Comparison of ENCODE assay signal across 7 mouse cellular contexts in the genomic region with DNA sequence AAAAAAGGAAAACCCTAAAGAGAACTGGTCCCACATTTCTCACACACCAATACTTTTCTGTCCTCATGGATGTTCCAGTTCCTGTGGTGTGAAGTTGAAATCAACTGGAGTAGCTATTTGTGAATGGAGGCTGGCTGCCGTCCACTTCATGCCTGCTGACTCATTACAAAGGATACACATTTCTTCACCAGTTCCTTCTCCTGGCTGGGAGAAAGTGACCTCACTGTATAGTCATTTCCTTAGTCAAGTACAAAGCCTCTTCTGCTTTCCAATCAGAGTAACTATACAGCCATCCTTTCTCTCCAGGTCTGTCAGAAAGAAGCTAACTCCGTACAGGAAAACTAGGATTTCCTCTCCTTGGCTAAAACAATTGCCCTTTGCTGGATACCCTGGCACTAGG. TPM values are rescaled to one million over a fixed set of nuclear protein-coding genes. Genes with fewer than 3 reads are reported as not detected.
DNase-seq lines count a peak whose midpoint lies in the region; ATAC-seq lines count a peak whose summit lies in the region.

No protein-coding gene starts in this region.

- ATAC-seq in megakaryocyte progenitor cell, adult 5-6 weeks (replicated peaks; ENCODE audit: poor library complexity), result peak; percentile 79

- DNase-seq in 3134 (ENCODE audit: extremely low read depth, insufficient read length, low spot score) (peak; percentile 73), 3T3-L1 (ENCODE audit: low read depth, low spot score) (peak; percentile 97)
- DNase-seq in gastrocnemius, postnatal 10 days, result peak; percentile 42
- peak; percentile 62 for DNase-seq in kidney, adult 9 months
- no peak for DNase-seq in yolk sac, embryonic 10.5 days (ENCODE audit: low spot score)
- no peak for DNase-seq in cerebellum, adult 8-10 months

RNA-seq across cellular contexts. Expression of a gene that starts 19.3 kb away (rescaled TPM):
- total RNA-seq in gastrocnemius, postnatal 10 days (2021), result 10 to 100 TPM; 50.9 to 61.4 TPM
- total RNA-seq in megakaryocyte progenitor cell, adult 5-6 weeks (2015), result 35.9 and 47.0 TPM in 2 replicates
- total RNA-seq in megakaryocyte progenitor cell, adult 5-6 weeks (2017), result 33.8 and 39.9 TPM in 2 replicates

RNA-seq across cellular contexts. Expression of a gene that starts 35.9 kb away (rescaled TPM):
- 100 to 1,000 TPM; 261 to 295 TPM for total RNA-seq in gastrocnemius, postnatal 10 days (2021)
- total RNA-seq in megakaryocyte progenitor cell, adult 5-6 weeks (2015), result not detected in 2 replicates
- not detected in 2 replicates for total RNA-seq in megakaryocyte progenitor cell, adult 5-6 weeks (2017)

Comparison
In these comparisons a context has a peak if more than half of its experiments do, and no peak if none do; other contexts are left out.
1. DNase-seq: peak in 3134 (single experiment), 3T3-L1 (single experiment), gastrocnemius, postnatal 10 days (single experiment) and kidney, adult 9 months (single experiment); none in yolk sac, embryonic 10.5 days (single experiment) and cerebellum, adult 8-10 months (single experiment).
2. RNA of a gene that starts 35.9 kb away (total RNA-seq): 261 to 295 TPM in gastrocnemius, postnatal 10 days; not detected in megakaryocyte progenitor cell, adult 5-6 weeks; every median in the first group is over 100 times any median in the second.